Mouse (Mus musculus) ES-Bruce4 (cell line): ENCODE measurements around the gene Ube2j2. TPM values are rescaled to one million over a fixed set of nuclear protein-coding genes. Genes with fewer than 3 reads are reported as not detected.
A peak's percentile ranks its signal among the peaks of the same experiment; 100 is the strongest.

Experiments
- H3K27ac ChIP-seq: 2 replicates; pipeline ENCODE4 v1.5.1; 2012; ENCODE audit warnings: low read length, inconsistent platforms; ENCODE audit not compliant: insufficient read depth
- H3K27me3 ChIP-seq: 2 replicates; pipeline ENCODE4 v1.6.1; 2012; ENCODE audit warnings: mild to moderate bottlenecking, low read length, inconsistent platforms; ENCODE audit not compliant: control insufficient read depth, poor library complexity, insufficient read depth, severe bottlenecking
- H3K36me3 ChIP-seq: 2 replicates; pipeline ENCODE4 v1.6.1; 2012; ENCODE audit warnings: inconsistent platforms, mild to moderate bottlenecking, low read length, moderate library complexity; ENCODE audit not compliant: control insufficient read depth, poor library complexity, insufficient read depth, severe bottlenecking
- H3K4me1 ChIP-seq: one replicate; pipeline ENCODE4 v1.8.1; 2011; ENCODE audit warnings: low read length; ENCODE audit not compliant: control insufficient read depth, insufficient read depth
- H3K4me3 ChIP-seq: 2 replicates; pipeline ENCODE4 v1.5.1; 2011; ENCODE audit warnings: low read depth, mild to moderate bottlenecking, low read length
- H3K9ac ChIP-seq: 2 replicates; pipeline ENCODE4 v1.6.1; 2012; ENCODE audit warnings: low read depth, mild to moderate bottlenecking, inconsistent platforms; ENCODE audit not compliant: poor library complexity, severe bottlenecking
- H3K9me3 ChIP-seq: replicated peaks from 2 replicates; pipeline ENCODE4 v1.6.1; 2012; ENCODE audit warnings: mild to moderate bottlenecking, low read length, inconsistent platforms; ENCODE audit not compliant: control insufficient read depth, poor library complexity, insufficient read depth, severe bottlenecking
- CTCF ChIP-seq: IDR thresholded peaks from one replicate; pipeline ENCODE4 v1.8.1; 2011; ENCODE audit warnings: low read depth, low read length
- EP300 ChIP-seq: IDR thresholded peaks from 2 replicates; pipeline ENCODE4 v1.6.1; 2011; ENCODE audit warnings: low read depth, low read length; ENCODE audit not compliant: insufficient read depth
- POLR2A ChIP-seq: IDR thresholded peaks from one replicate; pipeline ENCODE4 v1.8.1; 2011; ENCODE audit warnings: low read length; ENCODE audit not compliant: insufficient read depth
- polyA plus RNA-seq: library from polyadenylated mRNA; stranded (reverse); fragments of >200 nt; gene quantifications from 2 replicates; pipeline ENCODE4 v1.2.4, GENCODE M21; 2011; ENCODE audit warnings: low read depth; ENCODE audit not compliant: missing spikeins, insufficient read depth, insufficient read length

Gene Ube2j2
- polyA plus RNA-seq, 1 experiment: 100 TPM

GRCm38 (mm10) chr4:155991211-155991907, 47.7 kb downstream of the Ube2j2 start:
- H3K4me3 ChIP-seq: peak overlapping the region; percentile 58

GRCm38 (mm10) chr4:155991908-155992230, 48.2 kb downstream of the Ube2j2 start:
- Histone ChIP-seq H3K4me3 (peak overlapping the region; percentile 58), H3K4me1 (no peaks in the 10 kb centered on the region), H3K9ac (peak overlapping the region; percentile 71), H3K27ac (no peak overlapping the region), H3K36me3 (peaks cover 5% of the 10 kb centered on the region; the same call in 1 of the 2 replicates), H3K9me3 (peaks cover 5% of the 10 kb centered on the region), H3K27me3 (no peaks in the 10 kb centered on the region)
- TF ChIP-seq CTCF (no peak), EP300 (no peak), POLR2A (no peak)

More at GRCm38 (mm10) chr4:155991211-155991907, 47.7 kb downstream of the Ube2j2 start:
- Histone ChIP-seq H3K27me3 (no peaks in the 10 kb centered on the region), H3K9me3 (peaks cover 5% of the 10 kb centered on the region), H3K27ac (no peak overlapping the region), H3K4me1 (no peaks in the 10 kb centered on the region), H3K9ac (peak overlapping the region; percentile 71), H3K36me3 (peaks cover 5% of the 10 kb centered on the region; the same call in 1 of the 2 replicates)
- TF ChIP-seq POLR2A: no peak
- TF ChIP-seq CTCF: no peak
- no peak for TF ChIP-seq EP300

GRCm38 (mm10) chr4:155992241-155992905, 48.7 kb downstream of the Ube2j2 start, which contains the start of the genes B3galt6 and Sdf4:
Gene B3galt6 (minus strand): TSS chr4:155992649.
Gene Sdf4 (plus strand): TSS chr4:155992872.
- Histone ChIP-seq H3K27me3 (no peaks in the 10 kb centered on the region), H3K9me3 (peaks cover 5% of the 10 kb centered on the region), H3K9ac (peak within 1 kb of the TSS; percentile 77), H3K4me1 (no peaks in the 10 kb centered on the region), H3K36me3 (peaks cover 6% of the 10 kb centered on the region), H3K27ac (peak within 1 kb of the TSS; percentile 88), H3K4me3 (peak within 1 kb of the TSS; percentile 87)
- TF ChIP-seq CTCF (peak; percentile 31), POLR2A (no peak)

GRCm38 (mm10) chr4:155992906-155993547, 49.4 kb downstream of the Ube2j2 start:
- Histone ChIP-seq H3K4me1 (no peaks in the 10 kb centered on the region), H3K9ac (peak overlapping the region; percentile 77), H3K27ac (peak overlapping the region; percentile 88), H3K36me3 (peaks cover 13% of the 10 kb centered on the region), H3K4me3 (peak overlapping the region; percentile 87), H3K27me3 (no peaks in the 10 kb centered on the region), H3K9me3 (peaks cover 5% of the 10 kb centered on the region)
- TF ChIP-seq POLR2A (no peak), CTCF (no peak)

- no peaks in the 10 kb centered on the region for H3K4me1 ChIP-seq
- H3K9ac ChIP-seq: peak overlapping the region; percentile 77
- H3K9me3 ChIP-seq: peaks cover 5% of the 10 kb centered on the region
- peaks cover 15% of the 10 kb centered on the region for H3K36me3 ChIP-seq
- H3K27ac ChIP-seq: peak overlapping the region; percentile 39
- TF ChIP-seq CTCF: no peak
- TF ChIP-seq POLR2A: no peak
- no peak for TF ChIP-seq EP300
- no peaks in the 10 kb centered on the region for H3K27me3 ChIP-seq
- peak overlapping the region; percentile 87 for H3K4me3 ChIP-seq
Measured at GRCm38 (mm10) chr4:155993606-155994005, 50.0 kb downstream of the Ube2j2 start.

- no peaks in the 10 kb centered on the region for H3K9me3 ChIP-seq
- peaks cover 62% of the 10 kb centered on the region for H3K36me3 ChIP-seq
- H3K27me3 ChIP-seq: no peaks in the 10 kb centered on the region
- H3K9ac ChIP-seq: no peak overlapping the region
- H3K4me3 ChIP-seq: no peak overlapping the region
- no peak overlapping the region for H3K27ac ChIP-seq
- TF ChIP-seq CTCF (no peak), POLR2A (no peak), EP300 (no peak)
- H3K4me1 ChIP-seq: no peaks in the 10 kb centered on the region
Measured at GRCm38 (mm10) chr4:156004109-156004508, 60.5 kb downstream of the Ube2j2 start.
